Mouse (Mus musculus): ENCODE data around the gene Bcl2l13. TPM values are rescaled to one million over a fixed set of nuclear protein-coding genes. Genes with fewer than 3 reads are reported as not detected.

The Bcl2l13 gene
- polyA plus RNA-seq, 1 experiment from 2014 or later: 23.4 TPM

GRCm38 (mm10) chr6:120873874-120874273 lies 37.9 kb downstream of the Bcl2l13 start:
- Histone ChIP-seq H3K9me3 (replicated peaks; ENCODE audit: control insufficient read depth, low read length, poor library complexity, severe bottlenecking) (no peaks in the 10 kb centered on the region), H3K4me2 (ENCODE audit: low read length) (no peak overlapping the region), H3K4me1 (ENCODE audit: control insufficient read depth, insufficient read depth, low read length) (no peaks in the 10 kb centered on the region), H3K27me3 (ENCODE audit: control insufficient read depth, insufficient read depth, low read depth, low read length) (no peaks in the 10 kb centered on the region), H3K9ac (ENCODE audit: low read depth, low read length) (no peak overlapping the region), H3K36me3 (ENCODE audit: control insufficient read depth, insufficient read depth, low read length) (peaks cover 9% of the 10 kb centered on the region; the same call in 1 of the 2 replicates), H3K4me3 (ENCODE audit: low read depth, low read length) (no peak overlapping the region), H3K27ac (ENCODE audit: low read length) (no peak overlapping the region)
- 70% methylated on average over 9 of the region's 9 CpGs for WGBS
- ATAC-seq: no peak

DNA sequence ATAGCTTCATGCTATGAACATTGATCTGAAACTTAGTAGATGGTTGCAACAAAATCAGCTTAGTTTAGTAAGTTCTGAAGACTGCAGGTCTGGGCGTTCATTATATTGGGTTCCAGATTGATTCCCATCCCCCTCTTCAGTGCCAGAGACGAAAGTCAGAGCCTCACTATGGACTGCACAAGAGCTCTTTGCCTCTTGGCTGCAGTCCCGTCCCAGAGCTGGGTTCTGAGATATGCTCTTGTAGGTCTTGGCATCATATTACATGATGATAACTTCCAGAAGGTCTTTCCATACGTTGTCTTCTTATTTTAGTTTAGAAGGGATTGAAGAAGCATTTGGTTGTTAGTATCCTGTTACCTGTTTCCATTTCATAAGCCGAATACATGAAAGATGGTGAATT lies 43.0 kb downstream of the Bcl2l13 start:
- 92% methylated on average over 5 of the region's 5 CpGs for WGBS
- Histone ChIP-seq H3K4me2 (ENCODE audit: low read length) (no peak overlapping the region), H3K4me1 (ENCODE audit: control insufficient read depth, insufficient read depth, low read length) (no peaks in the 10 kb centered on the region), H3K36me3 (ENCODE audit: control insufficient read depth, insufficient read depth, low read length) (peaks cover 6% of the 10 kb centered on the region; the same call in 1 of the 2 replicates), H3K9ac (ENCODE audit: low read depth, low read length) (no peak overlapping the region), H3K9me3 (replicated peaks; ENCODE audit: control insufficient read depth, low read length, poor library complexity, severe bottlenecking) (no peaks in the 10 kb centered on the region), H3K4me3 (ENCODE audit: low read depth, low read length) (no peak overlapping the region), H3K27ac (ENCODE audit: low read length) (no peak overlapping the region), H3K27me3 (ENCODE audit: control insufficient read depth, insufficient read depth, low read depth, low read length) (no peaks in the 10 kb centered on the region)
- no peak for ATAC-seq

DNA sequence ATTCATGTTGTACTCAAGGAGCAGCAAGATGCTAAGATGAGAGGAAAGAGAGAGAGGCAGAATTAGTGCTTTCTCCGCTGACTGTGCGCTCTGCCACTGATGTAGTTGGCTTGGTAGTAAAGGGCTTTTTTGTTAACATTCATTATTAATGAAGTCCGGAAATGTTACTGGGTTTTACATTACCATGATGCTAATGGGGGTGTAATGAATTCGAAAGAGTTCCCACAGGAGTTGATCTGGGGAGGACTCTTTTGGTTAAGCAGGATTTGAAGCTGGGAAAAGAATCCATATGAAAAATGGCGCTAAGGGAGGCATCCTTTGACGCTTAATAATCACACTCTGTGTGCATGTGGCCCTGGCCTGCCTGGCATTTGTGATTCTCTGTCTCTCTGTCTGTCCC lies 48.4 kb downstream of the Bcl2l13 start:
- ATAC-seq: no peak
- no peaks in the 10 kb centered on the region for H3K4me1 ChIP-seq (ENCODE audit: control insufficient read depth, insufficient read depth, low read length)
- no peak overlapping the region for H3K4me2 ChIP-seq (ENCODE audit: low read length)
- WGBS: 50% methylated on average over 6 of the region's 6 CpGs
- no peak overlapping the region for H3K27ac ChIP-seq (ENCODE audit: low read length)
- H3K4me3 ChIP-seq (ENCODE audit: low read depth, low read length): no peak overlapping the region
- H3K36me3 ChIP-seq (ENCODE audit: control insufficient read depth, insufficient read depth, low read length): peaks cover 14% of the 10 kb centered on the region
- H3K9ac ChIP-seq (ENCODE audit: low read depth, low read length): no peak overlapping the region
- H3K9me3 ChIP-seq (replicated peaks; ENCODE audit: control insufficient read depth, low read length, poor library complexity, severe bottlenecking): no peaks in the 10 kb centered on the region
- H3K27me3 ChIP-seq (ENCODE audit: control insufficient read depth, insufficient read depth, low read depth, low read length): no peaks in the 10 kb centered on the region

DNA sequence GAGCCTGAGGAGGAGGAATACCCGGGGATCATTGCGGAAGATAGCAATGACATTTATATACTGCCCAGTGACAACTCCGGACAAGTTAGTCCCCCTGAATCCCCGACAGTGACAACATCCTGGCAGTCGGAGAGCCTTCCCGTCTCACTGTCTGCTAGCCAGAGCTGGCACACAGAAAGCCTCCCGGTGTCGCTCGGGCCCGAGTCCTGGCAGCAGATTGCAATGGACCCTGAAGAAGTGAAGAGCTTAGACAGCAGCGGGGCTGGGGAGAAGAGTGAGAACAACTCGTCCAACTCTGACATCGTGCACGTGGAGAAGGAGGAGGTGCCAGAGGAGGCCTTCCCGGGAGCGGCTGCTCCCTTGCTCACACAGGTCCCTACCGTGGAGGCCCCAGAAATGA lies 50.7 kb downstream of the Bcl2l13 start:
- no peak overlapping the region for H3K9ac ChIP-seq (ENCODE audit: low read depth, low read length)
- no peaks in the 10 kb centered on the region for H3K27me3 ChIP-seq (ENCODE audit: control insufficient read depth, insufficient read depth, low read depth, low read length)
- H3K27ac ChIP-seq (ENCODE audit: low read length): no peak overlapping the region
- no peak overlapping the region for H3K4me3 ChIP-seq (ENCODE audit: low read depth, low read length)
- no peak for ATAC-seq
- no peaks in the 10 kb centered on the region for H3K9me3 ChIP-seq (replicated peaks; ENCODE audit: control insufficient read depth, low read length, poor library complexity, severe bottlenecking)
- H3K4me1 ChIP-seq (ENCODE audit: control insufficient read depth, insufficient read depth, low read length): no peaks in the 10 kb centered on the region
- H3K4me2 ChIP-seq (ENCODE audit: low read length): no peak overlapping the region
- 94% methylated on average over 17 of the region's 17 CpGs for WGBS
- H3K36me3 ChIP-seq (ENCODE audit: control insufficient read depth, insufficient read depth, low read length): peaks cover 25% of the 10 kb centered on the region

- no peak overlapping the region for H3K4me2 ChIP-seq (ENCODE audit: low read length)
- H3K9me3 ChIP-seq (replicated peaks; ENCODE audit: control insufficient read depth, low read length, poor library complexity, severe bottlenecking): no peaks in the 10 kb centered on the region
- H3K27me3 ChIP-seq (ENCODE audit: control insufficient read depth, insufficient read depth, low read depth, low read length): no peaks in the 10 kb centered on the region
- no peak overlapping the region for H3K27ac ChIP-seq (ENCODE audit: low read length)
- ATAC-seq: no peak
- H3K4me1 ChIP-seq (ENCODE audit: control insufficient read depth, insufficient read depth, low read length): no peaks in the 10 kb centered on the region
- no peak overlapping the region for H3K4me3 ChIP-seq (ENCODE audit: low read depth, low read length)
- 97% methylated on average over 9 of the region's 9 CpGs for WGBS
- no peak overlapping the region for H3K9ac ChIP-seq (ENCODE audit: low read depth, low read length)
- H3K36me3 ChIP-seq (ENCODE audit: control insufficient read depth, insufficient read depth, low read length): peaks cover 14% of the 10 kb centered on the region; the same call in 1 of the 2 replicates
Observed at GRCm38 (mm10) chr6:120894089-120894488, 58.1 kb downstream of the Bcl2l13 start.

DNA sequence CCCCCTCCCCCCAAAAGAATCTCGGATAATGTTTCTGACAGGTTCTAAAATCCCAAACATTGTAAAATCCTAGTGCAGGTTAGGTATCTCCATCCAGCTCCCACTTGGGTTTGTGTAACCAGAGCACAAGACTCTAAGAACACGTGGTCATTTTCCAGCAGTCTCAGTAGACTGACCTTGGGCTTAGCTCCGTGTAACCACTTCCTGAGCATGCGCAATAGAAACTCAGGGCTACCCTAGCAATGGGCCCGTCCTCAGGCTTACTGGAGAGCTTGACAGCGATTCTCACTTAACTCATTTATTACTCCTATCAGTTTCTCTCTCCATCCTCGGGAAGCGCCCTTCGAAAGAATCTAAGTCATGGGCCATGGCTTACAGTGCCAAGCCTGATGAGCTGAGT lies 58.5 kb downstream of the Bcl2l13 start:
- Histone ChIP-seq H3K4me2 (ENCODE audit: low read length) (no peak overlapping the region), H3K27ac (ENCODE audit: low read length) (no peak overlapping the region), H3K36me3 (ENCODE audit: control insufficient read depth, insufficient read depth, low read length) (peaks cover 14% of the 10 kb centered on the region; the same call in 1 of the 2 replicates), H3K27me3 (ENCODE audit: control insufficient read depth, insufficient read depth, low read depth, low read length) (no peaks in the 10 kb centered on the region), H3K9me3 (replicated peaks; ENCODE audit: control insufficient read depth, low read length, poor library complexity, severe bottlenecking) (no peaks in the 10 kb centered on the region), H3K4me1 (ENCODE audit: control insufficient read depth, insufficient read depth, low read length) (no peaks in the 10 kb centered on the region), H3K9ac (ENCODE audit: low read depth, low read length) (no peak overlapping the region), H3K4me3 (ENCODE audit: low read depth, low read length) (no peak overlapping the region)
- WGBS: 95% methylated on average over 9 of the region's 9 CpGs
- ATAC-seq: no peak

DNA sequence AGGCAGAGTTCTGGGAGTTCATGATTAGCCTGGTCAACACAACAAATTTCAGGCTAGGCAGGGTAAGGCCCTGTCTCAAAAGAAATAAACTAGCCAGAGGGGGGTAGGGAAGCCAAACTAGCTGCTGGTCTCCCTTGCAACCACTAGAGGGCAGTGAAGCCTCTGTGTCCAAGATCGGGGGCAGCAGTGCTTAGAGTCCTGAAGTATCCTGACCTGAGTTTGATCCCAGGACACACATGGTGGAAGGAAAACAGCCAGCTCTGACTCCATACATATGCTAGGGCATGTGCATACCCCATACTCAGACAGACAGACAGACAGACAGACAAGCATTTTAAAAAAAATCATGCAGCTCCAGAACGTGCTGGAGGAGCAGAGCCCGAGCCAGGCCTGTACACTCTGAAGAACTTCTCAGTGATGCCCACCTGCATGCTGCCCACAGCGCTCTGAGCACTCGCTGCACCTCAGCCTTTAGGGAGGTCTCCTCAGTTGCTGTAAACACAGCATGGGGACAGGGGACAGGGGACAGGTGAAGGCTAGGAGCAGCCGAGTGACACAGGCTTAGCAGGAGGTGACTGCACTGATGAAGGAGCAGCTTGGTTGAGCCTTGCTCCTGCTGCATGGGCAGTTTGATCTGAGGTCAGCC lies 62.3 kb downstream of the Bcl2l13 start:
- H3K4me2 ChIP-seq (ENCODE audit: low read length): no peak overlapping the region
- ATAC-seq: no peak

DNA sequence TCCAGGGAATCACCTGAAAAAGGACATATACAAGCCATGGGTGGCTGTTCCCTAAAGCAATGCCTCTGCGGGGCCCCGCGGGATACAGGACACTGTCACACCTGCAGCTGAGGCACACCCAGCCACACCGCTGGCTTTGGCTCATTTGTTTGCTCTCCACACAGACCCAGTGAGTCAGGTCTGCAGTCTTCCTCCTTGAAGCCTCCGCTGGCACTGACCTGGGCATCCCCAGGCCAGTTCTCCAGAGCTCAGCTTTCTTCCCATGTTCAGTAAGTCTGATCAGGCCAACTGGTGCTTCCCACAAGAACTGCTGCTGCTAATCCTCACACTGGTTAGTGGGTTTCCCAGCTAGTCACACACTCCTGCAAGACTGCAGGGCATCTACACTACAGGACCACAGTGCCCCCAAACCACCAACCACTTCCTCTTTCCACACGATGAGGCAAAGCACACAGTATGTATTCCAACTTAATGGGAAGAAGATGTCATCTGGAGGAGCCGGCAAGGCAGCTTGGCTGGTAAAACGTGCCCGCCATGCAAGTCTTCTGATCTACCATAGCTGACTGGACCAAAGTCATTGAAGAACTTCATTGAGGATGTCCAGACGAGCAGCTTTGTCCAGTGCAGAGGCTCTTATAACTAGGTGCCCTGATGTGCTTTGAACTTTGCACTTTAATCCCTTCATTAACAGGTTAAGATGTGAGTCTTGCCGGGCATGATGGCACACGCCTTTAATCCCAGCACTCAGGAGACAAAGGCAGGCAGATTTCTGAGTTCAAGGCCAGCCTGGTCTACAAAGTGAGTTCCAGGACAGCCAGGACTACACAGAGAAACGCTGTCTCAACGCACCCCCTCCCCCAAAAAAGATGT lies 66.0 kb downstream of the Bcl2l13 start:
- Histone ChIP-seq H3K4me3 (ENCODE audit: low read depth, low read length) (no peak overlapping the region), H3K27ac (ENCODE audit: low read length) (no peak overlapping the region), H3K4me2 (ENCODE audit: low read length) (no peak overlapping the region), H3K4me1 (ENCODE audit: control insufficient read depth, insufficient read depth, low read length) (no peaks in the 10 kb centered on the region), H3K9ac (ENCODE audit: low read depth, low read length) (no peak overlapping the region), H3K36me3 (ENCODE audit: control insufficient read depth, insufficient read depth, low read length) (no peaks in the 10 kb centered on the region), H3K9me3 (replicated peaks; ENCODE audit: control insufficient read depth, low read length, poor library complexity, severe bottlenecking) (no peaks in the 10 kb centered on the region), H3K27me3 (ENCODE audit: control insufficient read depth, insufficient read depth, low read depth, low read length) (no peaks in the 10 kb centered on the region)
- no peak for ATAC-seq
- 87% methylated on average over 14 of the region's 14 CpGs for WGBS

More for the DNA sequence above, 62.3 kb downstream of the Bcl2l13 start:
- H3K27me3 ChIP-seq (ENCODE audit: control insufficient read depth, insufficient read depth, low read depth, low read length): no peaks in the 10 kb centered on the region
- no peaks in the 10 kb centered on the region for H3K4me1 ChIP-seq (ENCODE audit: control insufficient read depth, insufficient read depth, low read length)
- H3K27ac ChIP-seq (ENCODE audit: low read length): no peak overlapping the region
- no peak overlapping the region for H3K4me3 ChIP-seq (ENCODE audit: low read depth, low read length)
- H3K36me3 ChIP-seq (ENCODE audit: control insufficient read depth, insufficient read depth, low read length): peaks cover 3% of the 10 kb centered on the region; the same call in 1 of the 2 replicates
- 77% methylated on average over 6 of the region's 6 CpGs for WGBS
- no peak overlapping the region for H3K9ac ChIP-seq (ENCODE audit: low read depth, low read length)
- H3K9me3 ChIP-seq (replicated peaks; ENCODE audit: control insufficient read depth, low read length, poor library complexity, severe bottlenecking): no peaks in the 10 kb centered on the region

GRCm38 (mm10) chr6:120903450-120903912 lies 67.5 kb downstream of the Bcl2l13 start:
- WGBS: 59% methylated on average over 5 of the region's 5 CpGs
- H3K4me1 ChIP-seq (ENCODE audit: control insufficient read depth, insufficient read depth, low read length): no peaks in the 10 kb centered on the region
- H3K9ac ChIP-seq (ENCODE audit: low read depth, low read length): no peak overlapping the region
- no peaks in the 10 kb centered on the region for H3K36me3 ChIP-seq (ENCODE audit: control insufficient read depth, insufficient read depth, low read length)
- no peak for ATAC-seq
- H3K4me2 ChIP-seq (ENCODE audit: low read length): no peak overlapping the region
- H3K9me3 ChIP-seq (replicated peaks; ENCODE audit: control insufficient read depth, low read length, poor library complexity, severe bottlenecking): no peaks in the 10 kb centered on the region
- no peak overlapping the region for H3K27ac ChIP-seq (ENCODE audit: low read length)
- no peaks in the 10 kb centered on the region for H3K27me3 ChIP-seq (ENCODE audit: control insufficient read depth, insufficient read depth, low read depth, low read length)
- no peak overlapping the region for H3K4me3 ChIP-seq (ENCODE audit: low read depth, low read length)

Measured in midbrain, embryonic 16.5 days (tissue).